Mouse (Mus musculus): ENCODE results near the gene Ret. TPM values are rescaled to one million over a fixed set of nuclear protein-coding genes. Genes with fewer than 3 reads are reported as not detected.

Ret gene
- 2.0 TPM in 2 replicates for polyA plus RNA-seq (2012; rRNA removed)

- DNase-seq (ENCODE audit: low spot score), result no peak
Observed at GRCm38 (mm10) chr6:118197440-118197975, at the start of gene Ret. Gene Ret, minus strand, starts transcription at chr6:118197718.

DNA sequence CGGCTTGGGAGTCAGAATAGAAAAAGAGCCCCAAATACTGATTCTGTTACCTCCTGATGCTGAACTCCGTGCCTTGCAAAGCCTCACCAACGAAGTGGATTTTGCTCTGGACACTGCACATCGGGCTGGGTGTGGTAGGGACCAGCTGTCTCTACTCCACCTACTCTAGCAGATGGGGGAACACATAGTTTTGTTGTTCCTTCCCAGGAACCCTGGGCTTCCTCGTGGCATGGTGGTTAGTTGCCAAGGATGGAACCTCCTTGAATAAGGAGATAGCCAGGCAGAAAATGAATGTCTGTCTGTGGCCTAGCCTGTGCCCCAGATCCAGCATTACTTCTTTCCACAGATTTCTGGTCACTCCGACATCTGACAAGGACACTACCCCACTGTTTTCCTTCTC, 49.6 kb upstream of the Ret start:
- DNase-seq (ENCODE audit: low spot score), result no peak

DNA sequence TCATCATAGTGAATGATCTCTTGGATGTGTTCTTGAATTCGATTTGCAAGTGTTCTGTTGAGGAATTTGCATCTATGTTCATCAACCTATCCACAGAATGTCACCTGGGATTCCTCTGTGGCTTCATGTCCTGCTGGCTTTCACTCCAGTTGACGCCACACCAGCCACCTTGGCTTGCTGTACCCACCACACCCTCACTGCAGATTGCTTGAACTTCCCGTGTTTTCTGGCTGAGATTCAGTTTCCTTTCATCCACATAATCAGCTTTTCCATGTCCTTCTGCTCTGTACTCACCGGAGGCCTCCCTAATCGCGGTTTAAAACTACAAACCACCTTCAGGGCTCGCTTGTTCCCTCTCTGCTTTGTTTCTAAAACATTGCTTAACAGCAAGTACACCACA, 46.6 kb upstream of the Ret start:
- DNase-seq (ENCODE audit: low spot score), result no peak

- no peak for DNase-seq (ENCODE audit: low spot score)
Observed at GRCm38 (mm10) chr6:118242941-118243340, 45.4 kb upstream of the Ret start.

DNA sequence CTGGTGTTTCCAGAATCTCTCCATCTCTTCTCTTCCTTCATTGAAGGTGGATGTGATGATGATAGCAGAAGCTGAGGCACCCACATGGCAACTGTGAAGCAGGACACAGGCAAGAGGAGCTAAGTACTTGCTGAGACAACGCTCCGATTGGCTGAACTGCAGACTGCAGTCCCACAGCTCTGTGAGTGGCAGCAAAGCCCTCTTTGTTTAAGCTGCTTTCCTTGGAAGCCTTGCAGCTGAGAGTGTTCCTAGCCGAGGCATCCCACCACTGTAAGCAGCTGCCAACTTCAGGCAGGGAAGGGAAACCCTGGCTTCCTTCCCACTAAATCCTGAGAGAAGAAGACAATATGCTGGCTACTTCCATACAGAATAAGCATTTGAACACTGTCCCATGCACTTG, 28.6 kb upstream of the Ret start:
- DNase-seq (ENCODE audit: low spot score), result no peak

DNA sequence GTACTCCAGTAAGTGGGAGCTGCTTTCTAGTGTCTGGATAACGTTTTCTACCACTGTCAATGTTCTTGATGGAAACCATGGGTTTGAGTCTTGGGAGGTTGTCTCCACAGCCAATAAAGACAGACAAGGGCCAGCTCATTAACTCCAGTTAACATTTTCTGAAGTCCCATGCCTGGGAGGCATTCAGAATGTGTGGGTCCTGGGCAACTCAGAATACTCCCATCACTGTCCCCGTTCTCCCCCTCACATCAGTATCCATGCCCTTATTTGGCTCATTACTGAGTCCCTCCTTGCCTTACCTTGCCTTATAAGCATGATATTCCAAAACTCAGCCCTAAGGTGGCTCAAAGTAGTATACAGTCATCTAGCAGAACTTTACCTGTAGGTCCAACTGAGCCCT, 25.0 kb upstream of the Ret start:
- no peak for DNase-seq (ENCODE audit: low spot score)

DNA sequence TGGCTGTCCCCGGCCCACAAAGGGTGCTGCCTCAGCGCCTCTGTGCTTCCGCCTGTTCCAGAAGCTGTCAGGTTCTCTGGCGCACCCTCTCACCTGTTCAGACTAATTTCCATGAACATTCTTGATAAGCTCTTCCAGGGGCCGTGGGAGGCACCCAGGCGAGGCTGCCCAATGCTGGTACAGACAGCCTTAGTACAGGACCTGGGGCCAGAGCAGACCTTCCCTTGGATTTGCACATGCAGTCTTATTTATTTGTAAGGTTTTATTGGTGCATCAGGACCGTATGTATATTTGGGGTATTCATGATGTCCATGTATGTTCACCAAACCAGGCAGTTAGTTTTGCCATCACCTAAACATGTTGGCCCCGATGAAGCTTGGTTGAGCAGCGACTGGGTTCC, 18.2 kb upstream of the Ret start:
- DNase-seq (ENCODE audit: low spot score), result no peak

GRCm38 (mm10) chr6:118208326-118208725, 10.8 kb upstream of the Ret start:
- no peak for DNase-seq (ENCODE audit: low spot score)

DNA sequence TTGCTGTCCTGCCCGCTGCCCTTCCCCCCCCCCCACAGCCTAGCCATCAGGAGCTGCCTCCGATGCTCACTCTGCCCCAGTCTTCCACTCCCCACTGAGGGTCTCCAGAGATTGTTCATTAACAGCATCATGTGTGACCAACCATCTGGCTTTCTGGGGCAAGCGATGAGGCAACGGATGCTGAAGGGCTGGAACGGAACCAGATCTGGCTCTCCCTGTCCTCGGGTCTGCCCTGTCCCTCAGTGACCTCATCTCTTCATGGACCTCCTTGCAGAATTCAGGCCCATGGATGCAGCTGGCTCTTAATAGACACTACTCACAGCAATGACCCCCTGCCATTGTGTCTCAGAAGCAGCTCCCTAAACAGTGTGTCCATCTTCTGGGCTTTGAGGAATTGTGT, 8.9 kb upstream of the Ret start:
- DNase-seq (ENCODE audit: low spot score), result no peak

DNA sequence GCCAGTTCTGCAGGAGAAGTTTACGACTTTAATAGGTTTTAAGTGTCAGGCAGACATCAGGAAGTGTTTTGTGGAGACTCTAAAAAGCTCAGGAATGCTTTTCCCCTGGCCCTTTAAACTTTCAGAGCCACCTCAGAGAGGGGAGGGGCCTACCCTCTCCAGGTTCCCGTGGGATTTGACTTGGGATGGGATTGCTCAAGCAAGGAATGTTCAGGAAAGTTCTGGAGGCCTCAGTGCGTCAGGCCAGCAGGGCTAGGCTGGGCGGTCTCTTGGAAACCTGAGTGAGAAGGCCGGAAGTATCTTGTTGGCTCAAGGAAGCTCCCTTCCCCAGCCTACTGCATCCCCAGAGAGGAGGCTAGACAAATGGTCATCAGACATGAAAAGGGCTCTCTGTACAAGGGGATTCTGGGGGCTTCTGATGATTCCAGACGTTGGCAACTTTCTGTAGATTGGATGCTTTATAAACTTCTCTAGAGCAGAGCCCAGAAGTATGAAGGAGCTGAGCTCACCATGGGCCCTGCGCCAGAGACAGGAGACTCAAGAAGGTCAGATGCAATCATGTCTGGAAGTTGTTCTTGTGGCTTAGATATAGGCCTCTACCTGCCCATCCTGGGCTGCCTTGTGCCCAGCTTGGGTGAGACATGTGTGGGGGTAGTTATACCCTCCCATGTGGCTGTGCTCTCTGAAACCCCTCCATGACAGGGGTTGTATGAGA, 7.8 kb upstream of the Ret start:
- no peak for DNase-seq (ENCODE audit: low spot score)

GRCm38 (mm10) chr6:118204112-118204511, 6.6 kb upstream of the Ret start:
- no peak for DNase-seq (ENCODE audit: low spot score)

DNA sequence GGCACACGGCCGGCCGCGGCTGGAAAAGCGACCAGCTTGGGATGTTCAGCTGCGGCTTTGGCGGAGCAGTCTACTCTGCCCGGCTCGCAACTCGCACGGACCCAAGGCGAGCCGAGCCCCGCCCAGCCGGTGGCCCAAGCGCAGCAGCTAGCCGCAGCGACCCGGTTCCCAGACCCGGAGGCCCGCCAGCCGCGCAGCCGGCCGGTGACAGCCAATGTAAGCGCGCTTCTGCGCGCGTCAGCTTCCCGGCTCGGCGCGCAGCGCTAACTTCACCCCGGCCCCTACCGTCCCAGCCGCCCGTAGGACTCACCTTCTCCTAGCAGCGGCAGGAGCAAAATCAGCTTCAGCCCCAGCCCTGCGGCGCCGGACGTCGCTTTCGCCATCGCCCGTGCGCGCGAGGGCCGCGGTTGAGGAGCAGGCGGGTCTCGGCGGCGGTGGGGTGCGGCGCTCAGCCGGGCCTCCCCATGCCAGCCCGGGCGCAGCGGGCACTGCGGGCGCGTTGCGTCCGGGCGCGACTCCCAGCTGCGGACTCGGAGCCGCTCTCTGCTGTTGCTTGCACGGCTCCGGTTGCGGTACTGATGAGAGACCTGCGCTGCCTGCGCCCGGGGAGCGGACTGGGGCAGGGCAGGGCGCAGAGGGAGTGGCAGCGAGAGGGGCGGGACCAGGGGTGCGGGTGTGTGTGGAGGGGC, 623 bp downstream of the Ret start:
- peak; percentile 33 for DNase-seq (ENCODE audit: low spot score)

DNA sequence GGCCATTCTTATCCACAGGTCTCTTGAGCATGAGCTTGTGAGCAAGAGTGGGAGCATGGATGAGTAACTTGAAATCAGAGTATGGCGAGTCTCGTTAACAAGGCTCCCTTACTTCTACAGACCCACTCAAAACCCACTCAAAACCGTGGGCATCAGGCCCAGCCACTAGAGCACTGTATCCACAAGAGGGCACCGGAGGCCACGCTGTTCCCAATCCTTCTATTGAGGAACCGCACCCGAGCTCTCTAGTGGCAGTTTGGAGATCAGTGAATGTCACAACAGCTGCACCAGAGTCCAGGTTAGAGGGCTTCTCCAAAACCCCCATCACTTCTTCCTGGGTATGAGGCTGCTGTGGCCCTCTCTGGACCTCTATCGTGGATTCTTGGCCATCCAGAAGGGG, 2.4 kb downstream of the Ret start:
- no peak for DNase-seq (ENCODE audit: low spot score)

DNA sequence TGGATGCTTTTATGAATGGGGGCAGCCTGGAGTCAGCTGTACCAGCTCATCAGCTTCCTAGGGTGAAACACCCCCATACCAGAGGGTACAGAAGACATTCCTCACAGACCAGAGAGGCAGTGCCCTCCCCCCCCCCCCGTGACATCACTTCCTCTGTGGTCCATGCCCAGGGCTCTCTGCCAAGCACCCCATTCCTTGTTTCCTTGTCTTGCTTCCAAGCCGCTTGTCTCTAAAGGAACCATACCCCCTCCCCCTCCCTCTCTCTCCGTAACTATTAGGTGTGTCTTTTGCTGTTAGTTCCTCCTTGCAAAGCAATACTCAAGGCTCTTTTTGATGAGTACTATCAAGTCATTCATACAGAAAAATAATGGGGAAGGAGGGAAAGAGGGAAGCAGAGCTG, 4.6 kb downstream of the Ret start:
- DNase-seq (ENCODE audit: low spot score), result no peak

GRCm38 (mm10) chr6:118192199-118192598, 5.3 kb downstream of the Ret start:
- DNase-seq (ENCODE audit: low spot score), result no peak

DNA sequence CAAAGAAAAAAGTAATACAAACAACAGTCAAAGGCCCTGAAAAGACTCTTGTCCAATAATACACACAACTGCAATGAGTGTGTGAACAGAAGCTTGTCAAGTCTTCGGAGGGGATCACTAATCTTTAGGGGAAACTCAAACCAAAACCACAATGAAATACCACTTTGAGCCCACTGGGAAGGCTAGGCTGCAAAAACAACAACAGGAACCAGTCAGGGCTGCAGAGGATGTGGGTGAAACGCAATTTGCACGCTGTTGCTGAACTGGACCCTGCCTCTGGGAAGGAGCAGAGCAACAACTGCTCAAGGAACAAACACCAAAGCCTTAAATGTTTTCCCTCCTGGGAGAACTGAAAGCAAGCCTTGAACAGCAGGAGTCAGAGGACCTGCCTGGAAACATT, 7.8 kb downstream of the Ret start:
- no peak for DNase-seq (ENCODE audit: low spot score)

DNA sequence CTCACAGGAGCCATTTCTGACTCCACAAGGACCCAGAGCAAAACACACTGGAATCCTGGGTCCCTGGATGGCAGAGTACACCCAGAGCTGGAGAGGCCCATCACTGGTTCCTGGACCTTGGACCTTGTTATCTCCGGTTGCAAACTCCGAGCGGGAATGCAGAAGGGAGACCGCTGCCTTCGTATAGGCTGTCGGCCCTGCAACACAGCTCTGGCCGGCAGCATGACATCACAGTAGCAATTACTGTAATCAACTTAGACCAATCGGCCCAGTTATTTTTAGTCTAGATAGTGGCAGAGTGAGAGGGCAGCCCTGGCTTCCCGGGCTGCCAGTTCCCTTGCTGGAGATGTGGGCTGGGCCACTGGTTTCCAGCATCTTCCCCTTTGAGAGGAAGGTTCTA, 8.9 kb downstream of the Ret start:
- no peak for DNase-seq (ENCODE audit: low spot score)

DNA sequence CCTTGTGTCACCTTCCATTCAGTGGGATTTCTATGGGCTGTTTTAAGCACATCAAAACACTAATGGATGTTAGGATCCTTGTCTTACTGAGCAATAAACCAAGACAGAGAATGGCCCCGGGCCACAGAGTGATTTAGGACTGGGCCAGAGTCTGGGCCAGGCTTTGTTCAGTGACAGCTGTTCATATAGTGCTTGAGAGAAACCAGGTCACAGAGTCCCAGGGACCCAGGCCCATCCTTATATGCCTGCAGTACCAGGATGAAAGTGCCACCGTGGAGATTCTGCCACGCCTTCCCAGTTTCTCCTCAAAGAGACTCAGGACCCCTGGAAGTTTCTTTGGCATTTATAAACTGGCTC, 10.3 kb downstream of the Ret start:
- DNase-seq (ENCODE audit: low spot score), result no peak

DNA sequence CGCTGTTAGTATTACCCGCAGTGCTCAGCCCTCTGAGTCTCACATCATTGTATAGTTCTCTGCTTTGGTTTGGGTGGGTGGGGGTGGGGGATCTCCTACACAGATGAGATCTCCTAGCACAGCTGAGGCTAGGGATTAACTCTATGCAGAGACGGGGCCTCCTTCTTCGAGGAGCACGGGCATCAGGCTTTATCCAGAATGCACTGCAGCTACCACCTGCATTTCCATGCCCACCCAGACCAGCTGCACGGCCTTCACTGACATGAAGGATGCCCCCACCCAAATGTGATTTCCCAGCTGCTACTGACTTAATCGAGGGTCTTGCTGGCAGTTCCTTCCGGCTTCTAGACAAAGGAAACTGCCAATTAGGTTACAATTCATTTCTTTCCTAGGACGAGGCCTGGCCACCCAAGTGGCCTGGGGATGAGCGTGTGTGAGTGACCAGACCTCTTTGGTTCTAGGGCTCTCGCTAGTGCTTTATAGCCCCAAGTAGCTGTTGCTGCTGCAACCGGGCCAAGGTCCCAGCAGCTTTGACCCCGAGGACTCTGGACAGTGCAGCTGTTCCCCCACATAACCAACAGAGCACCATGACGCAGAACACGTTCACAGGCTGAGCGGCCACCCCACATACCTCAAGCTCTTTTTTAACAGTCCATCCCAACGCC, 10.8 kb downstream of the Ret start:
- DNase-seq (ENCODE audit: low spot score), result no peak

GRCm38 (mm10) chr6:118184126-118184525, 13.4 kb downstream of the Ret start:
- no peak for DNase-seq (ENCODE audit: low spot score)

DNA sequence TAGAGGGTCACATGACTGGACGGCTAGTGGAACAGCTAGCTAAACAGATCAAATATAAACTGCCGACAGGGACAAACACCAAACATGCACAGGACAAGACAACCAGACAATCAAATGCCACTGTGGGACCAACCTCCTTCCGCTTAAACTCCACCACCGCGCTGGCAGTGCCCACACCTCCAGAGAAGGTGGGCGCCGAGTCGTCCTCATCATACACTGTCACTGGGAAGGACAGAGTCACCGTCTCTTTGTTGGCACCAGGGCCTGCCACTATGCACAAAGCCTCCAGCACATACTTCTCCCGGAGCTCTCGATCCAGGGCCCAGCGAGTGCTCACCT, 17.5 kb downstream of the Ret start:
- no peak for DNase-seq (ENCODE audit: low spot score)

DNA sequence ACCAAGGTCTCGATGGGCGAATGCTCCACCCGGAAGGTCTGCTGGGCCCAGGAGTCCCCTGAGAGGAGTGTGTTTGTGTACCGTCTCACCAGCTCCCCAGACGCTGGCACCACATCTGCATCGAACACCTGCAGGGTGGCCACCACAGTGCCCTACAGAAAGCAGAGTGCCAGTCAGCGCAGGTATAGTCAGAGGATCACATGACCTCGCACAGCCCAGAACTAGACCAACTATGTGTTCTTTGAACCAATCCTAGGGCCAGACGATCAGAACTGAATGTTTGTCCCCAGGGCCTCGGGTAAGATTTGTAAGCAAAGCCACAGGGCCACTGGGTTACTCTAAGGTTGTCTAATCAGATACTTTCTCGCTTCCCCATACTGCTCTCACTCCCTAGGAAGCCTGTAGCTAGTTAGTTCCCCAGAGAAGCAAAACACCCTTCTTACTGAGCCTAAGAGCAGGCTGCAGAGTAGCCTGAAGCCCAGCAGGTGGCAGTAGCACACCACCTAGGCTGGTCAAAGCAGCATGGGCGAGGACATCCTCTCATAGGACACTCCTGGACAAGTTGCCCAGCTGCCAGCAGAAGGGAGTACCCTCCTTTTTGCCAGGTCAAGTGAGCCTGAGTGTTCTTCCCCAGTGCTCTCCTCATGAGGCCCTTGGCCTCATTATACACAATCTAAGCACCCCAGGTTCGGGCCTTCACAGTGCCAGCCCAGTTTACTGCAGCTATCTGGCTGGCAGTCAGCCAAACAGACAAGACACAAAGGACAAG, 18.0 kb downstream of the Ret start:
- DNase-seq (ENCODE audit: low spot score), result peak; percentile 44
